Mouse (Mus musculus): ENCODE results near the gene Pak3. TPM values are rescaled to one million over a fixed set of nuclear protein-coding genes. Genes with fewer than 3 reads are reported as not detected.

The Pak3 gene
- polyA plus RNA-seq, 1 experiment, result 13.3 TPM

DNA sequence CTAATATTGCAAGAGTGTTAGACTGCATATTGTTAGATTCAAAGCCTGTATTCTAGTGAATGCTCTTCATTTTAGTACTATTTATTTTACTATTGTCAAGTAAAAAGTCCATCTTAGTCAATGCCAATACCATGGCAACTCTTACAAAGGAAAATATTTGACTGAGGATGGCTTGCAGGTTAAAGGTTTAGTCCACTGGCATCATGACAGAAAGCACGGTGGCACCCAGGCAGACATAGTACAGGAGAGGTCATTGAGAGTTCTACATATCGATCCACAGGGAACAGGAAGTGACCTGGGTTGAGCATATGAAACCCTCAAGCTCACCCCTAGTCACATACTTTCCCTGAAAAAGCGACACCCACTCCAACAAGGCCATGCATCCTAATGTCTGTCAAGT, 13.9 kb downstream of the Pak3 start:
- H3K27ac ChIP-seq (ENCODE audit: control insufficient read depth, insufficient read depth, low read depth, low read length), result no peak overlapping the region
- TF ChIP-seq POLR2A (IDR thresholded peaks at IDR 0.05; ENCODE audit: control insufficient read depth, low read depth, low read length), result no peak
- no peak for TF ChIP-seq CTCF (IDR thresholded peaks at IDR 0.05; ENCODE audit: control insufficient read depth, insufficient read depth, insufficient replicate concordance, low read depth, low read length)
- no peaks in the 10 kb centered on the region for H3K27me3 ChIP-seq (ENCODE audit: control insufficient read depth, insufficient read depth, low read length)

DNA sequence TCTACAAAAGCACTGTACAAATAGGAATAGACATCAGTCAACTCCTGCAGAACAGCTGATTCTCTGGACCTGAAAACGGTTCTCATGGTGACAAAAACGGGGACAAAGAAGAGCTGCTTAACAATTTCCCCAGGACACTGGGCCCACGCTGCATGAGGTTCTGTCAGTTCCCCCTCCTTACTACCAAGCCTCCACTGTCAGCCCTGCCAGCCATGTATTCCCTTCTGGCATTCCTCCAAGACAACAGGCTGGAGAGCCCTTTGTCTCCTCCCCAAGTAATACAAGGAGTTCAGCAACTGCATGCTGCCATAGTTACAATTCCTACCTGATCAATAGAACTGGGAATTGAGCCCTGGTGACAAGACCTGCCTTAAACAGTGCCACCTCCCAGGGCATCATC, 15.2 kb downstream of the Pak3 start:
- H3K27ac ChIP-seq (ENCODE audit: control insufficient read depth, insufficient read depth, low read depth, low read length), result no peak overlapping the region
- H3K4me3 ChIP-seq (ENCODE audit: control insufficient read depth, low read depth, low read length), result no peak overlapping the region
- no peaks in the 10 kb centered on the region for H3K4me1 ChIP-seq (ENCODE audit: control insufficient read depth, insufficient read depth, low read length)
- H3K27me3 ChIP-seq (ENCODE audit: control insufficient read depth, insufficient read depth, low read length), result no peaks in the 10 kb centered on the region
- no peak for TF ChIP-seq POLR2A (IDR thresholded peaks at IDR 0.05; ENCODE audit: control insufficient read depth, low read depth, low read length)
- no peak for TF ChIP-seq CTCF (IDR thresholded peaks at IDR 0.05; ENCODE audit: control insufficient read depth, insufficient read depth, insufficient replicate concordance, low read depth, low read length)
- H3K36me3 ChIP-seq (ENCODE audit: control insufficient read depth, insufficient read depth, low read length), result no peaks in the 10 kb centered on the region

More for the DNA sequence above, 13.9 kb downstream of the Pak3 start:
- H3K4me3 ChIP-seq (ENCODE audit: control insufficient read depth, low read depth, low read length), result no peak overlapping the region
- H3K36me3 ChIP-seq (ENCODE audit: control insufficient read depth, insufficient read depth, low read length), result no peaks in the 10 kb centered on the region
- H3K4me1 ChIP-seq (ENCODE audit: control insufficient read depth, insufficient read depth, low read length), result no peaks in the 10 kb centered on the region

DNA sequence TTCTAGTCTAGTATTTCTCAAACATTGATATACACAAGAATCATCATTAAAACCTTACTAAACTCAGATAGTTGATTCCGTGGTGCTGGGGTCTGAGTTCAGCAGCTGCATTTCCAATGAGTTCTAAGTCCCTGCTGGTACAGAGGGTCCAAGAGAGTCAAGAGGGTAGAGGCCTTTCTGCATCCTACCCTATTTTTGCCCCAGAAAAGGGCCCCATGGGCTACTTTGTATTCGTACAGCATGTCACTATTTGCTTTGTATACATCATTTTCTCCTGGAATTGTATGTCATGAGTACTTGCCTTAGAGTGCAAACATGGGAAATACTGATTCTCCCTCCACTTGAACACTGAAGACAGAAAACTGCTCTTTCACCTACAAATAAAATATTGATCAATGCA, 24.4 kb downstream of the Pak3 start:
- TF ChIP-seq CTCF (IDR thresholded peaks at IDR 0.05; ENCODE audit: control insufficient read depth, insufficient read depth, insufficient replicate concordance, low read depth, low read length), result no peak
- no peak for TF ChIP-seq POLR2A (IDR thresholded peaks at IDR 0.05; ENCODE audit: control insufficient read depth, low read depth, low read length)
- H3K27me3 ChIP-seq (ENCODE audit: control insufficient read depth, insufficient read depth, low read length), result no peaks in the 10 kb centered on the region
- no peak overlapping the region for H3K4me3 ChIP-seq (ENCODE audit: control insufficient read depth, low read depth, low read length)
- H3K27ac ChIP-seq (ENCODE audit: control insufficient read depth, insufficient read depth, low read depth, low read length), result no peak overlapping the region
- no peaks in the 10 kb centered on the region for H3K4me1 ChIP-seq (ENCODE audit: control insufficient read depth, insufficient read depth, low read length)
- no peaks in the 10 kb centered on the region for H3K36me3 ChIP-seq (ENCODE audit: control insufficient read depth, insufficient read depth, low read length)

DNA sequence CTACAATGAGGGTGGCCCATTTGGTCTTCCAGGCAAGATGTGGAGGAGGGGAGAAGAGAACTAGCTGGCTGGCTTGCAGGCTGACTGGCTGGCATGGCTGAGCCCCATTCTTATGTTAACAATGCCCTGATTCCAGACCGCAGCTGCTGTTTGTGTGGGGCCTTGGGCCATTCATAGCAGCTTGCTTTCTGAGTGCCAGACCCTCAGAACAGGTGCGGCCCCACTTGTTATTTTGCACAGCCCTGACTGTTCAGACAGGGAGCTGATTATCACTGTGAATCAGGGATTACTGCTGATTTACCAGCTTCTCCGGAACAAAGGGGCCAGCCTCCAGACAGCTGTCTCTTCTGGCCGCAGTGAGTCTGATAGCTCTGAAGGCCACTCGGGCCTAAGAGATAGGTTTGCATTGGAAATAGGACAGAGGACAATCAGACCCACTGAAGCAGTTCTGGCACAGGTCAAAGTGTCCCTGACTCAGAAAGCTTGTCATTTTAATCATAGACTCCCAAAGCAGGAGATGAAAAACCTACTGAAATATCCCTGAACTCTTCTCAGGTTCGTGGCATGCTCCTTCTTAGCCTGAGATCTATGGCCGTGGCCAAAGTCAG, 24.9 kb downstream of the Pak3 start:
- Histone ChIP-seq H3K4me3 (ENCODE audit: control insufficient read depth, low read depth, low read length) (no peak overlapping the region), H3K4me1 (ENCODE audit: control insufficient read depth, insufficient read depth, low read length) (no peaks in the 10 kb centered on the region), H3K27me3 (ENCODE audit: control insufficient read depth, insufficient read depth, low read length) (no peaks in the 10 kb centered on the region), H3K36me3 (ENCODE audit: control insufficient read depth, insufficient read depth, low read length) (no peaks in the 10 kb centered on the region), H3K27ac (ENCODE audit: control insufficient read depth, insufficient read depth, low read depth, low read length) (peak overlapping the region; percentile 37; the same call in 1 of the 2 replicates)
- TF ChIP-seq POLR2A (IDR thresholded peaks at IDR 0.05; ENCODE audit: control insufficient read depth, low read depth, low read length) (no peak), CTCF (IDR thresholded peaks at IDR 0.05; ENCODE audit: control insufficient read depth, insufficient read depth, insufficient replicate concordance, low read depth, low read length) (no peak)

DNA sequence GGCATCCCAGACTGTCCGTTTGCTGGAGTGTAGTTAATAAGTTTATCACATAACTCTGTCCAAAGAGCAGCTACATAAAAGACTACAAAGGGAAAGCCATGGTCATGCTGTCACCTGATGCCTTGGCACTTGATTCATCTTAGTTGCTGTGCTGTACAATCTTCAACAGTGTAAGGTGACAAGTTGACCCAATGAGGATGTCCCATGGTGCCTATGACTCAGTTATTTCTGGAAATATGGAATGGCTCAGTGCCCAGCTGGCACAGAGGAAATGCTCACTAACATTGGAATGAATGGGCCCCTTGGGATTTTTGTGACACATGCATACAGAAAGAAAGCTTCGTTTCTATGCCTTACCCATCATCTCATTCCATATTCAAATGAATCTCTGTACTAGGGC, 55.3 kb downstream of the Pak3 start:
- no peaks in the 10 kb centered on the region for H3K4me1 ChIP-seq (ENCODE audit: control insufficient read depth, insufficient read depth, low read length)
- H3K27me3 ChIP-seq (ENCODE audit: control insufficient read depth, insufficient read depth, low read length), result no peaks in the 10 kb centered on the region
- H3K27ac ChIP-seq (ENCODE audit: control insufficient read depth, insufficient read depth, low read depth, low read length), result no peak overlapping the region
- H3K4me3 ChIP-seq (ENCODE audit: control insufficient read depth, low read depth, low read length), result no peak overlapping the region
- TF ChIP-seq CTCF (IDR thresholded peaks at IDR 0.05; ENCODE audit: control insufficient read depth, insufficient read depth, insufficient replicate concordance, low read depth, low read length) (no peak), POLR2A (IDR thresholded peaks at IDR 0.05; ENCODE audit: control insufficient read depth, low read depth, low read length) (no peak)
- no peaks in the 10 kb centered on the region for H3K36me3 ChIP-seq (ENCODE audit: control insufficient read depth, insufficient read depth, low read length)

DNA sequence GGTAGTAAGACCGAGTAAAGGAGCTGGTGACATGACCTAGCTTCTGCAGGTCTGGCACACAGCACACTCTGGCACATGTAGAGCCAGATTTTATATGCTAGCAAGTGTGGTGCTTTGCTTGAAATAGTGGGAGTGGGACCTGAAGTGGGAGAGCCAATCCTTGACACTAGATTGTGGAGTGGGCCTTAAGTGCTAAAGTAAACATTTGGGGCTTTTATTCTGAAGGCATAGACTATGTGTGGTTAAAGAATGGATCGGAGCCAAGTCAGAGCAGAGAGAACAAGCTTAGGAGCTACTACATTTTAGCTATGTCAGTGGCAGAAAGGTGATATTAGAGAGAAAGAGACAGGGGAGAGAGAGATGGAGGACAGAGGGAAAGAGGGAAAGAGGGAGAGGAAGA, 61.5 kb downstream of the Pak3 start:
- Histone ChIP-seq H3K27ac (ENCODE audit: control insufficient read depth, insufficient read depth, low read depth, low read length) (no peak overlapping the region), H3K4me1 (ENCODE audit: control insufficient read depth, insufficient read depth, low read length) (no peaks in the 10 kb centered on the region), H3K36me3 (ENCODE audit: control insufficient read depth, insufficient read depth, low read length) (no peaks in the 10 kb centered on the region), H3K27me3 (ENCODE audit: control insufficient read depth, insufficient read depth, low read length) (no peaks in the 10 kb centered on the region), H3K4me3 (ENCODE audit: control insufficient read depth, low read depth, low read length) (no peak overlapping the region)
- TF ChIP-seq POLR2A (IDR thresholded peaks at IDR 0.05; ENCODE audit: control insufficient read depth, low read depth, low read length) (no peak), CTCF (IDR thresholded peaks at IDR 0.05; ENCODE audit: control insufficient read depth, insufficient read depth, insufficient replicate concordance, low read depth, low read length) (no peak)

DNA sequence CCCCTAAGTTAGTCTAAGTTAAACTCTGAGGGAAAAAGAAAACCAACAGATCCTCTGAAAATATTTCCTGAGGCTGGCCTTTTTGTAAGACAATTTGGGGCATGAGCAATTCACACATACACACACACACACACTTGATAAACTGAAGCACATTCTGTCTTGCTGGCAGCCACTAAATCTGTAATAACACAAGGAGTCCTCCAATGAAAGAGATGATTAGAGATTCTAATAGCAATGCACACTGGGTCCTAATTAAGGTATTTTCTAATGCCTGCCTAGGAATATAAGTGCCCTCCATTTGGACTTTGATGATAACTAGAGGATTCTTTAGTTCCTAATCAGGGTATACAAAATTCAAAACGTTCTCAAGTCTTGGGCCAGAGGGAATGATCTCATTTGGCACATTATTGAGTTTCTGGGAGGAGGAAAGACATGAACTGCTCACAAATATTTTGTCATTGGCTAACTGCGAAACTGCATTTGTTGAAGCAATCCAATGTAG, 62.1 kb downstream of the Pak3 start:
- H3K4me3 ChIP-seq (ENCODE audit: control insufficient read depth, low read depth, low read length), result no peak overlapping the region
- no peaks in the 10 kb centered on the region for H3K4me1 ChIP-seq (ENCODE audit: control insufficient read depth, insufficient read depth, low read length)
- H3K27me3 ChIP-seq (ENCODE audit: control insufficient read depth, insufficient read depth, low read length), result no peaks in the 10 kb centered on the region
- H3K36me3 ChIP-seq (ENCODE audit: control insufficient read depth, insufficient read depth, low read length), result no peaks in the 10 kb centered on the region
- TF ChIP-seq POLR2A (IDR thresholded peaks at IDR 0.05; ENCODE audit: control insufficient read depth, low read depth, low read length), result no peak
- TF ChIP-seq CTCF (IDR thresholded peaks at IDR 0.05; ENCODE audit: control insufficient read depth, insufficient read depth, insufficient replicate concordance, low read depth, low read length), result no peak
- peak overlapping the region; percentile 25; the same call in 1 of the 2 replicates for H3K27ac ChIP-seq (ENCODE audit: control insufficient read depth, insufficient read depth, low read depth, low read length)

All from testis, adult 2 months (tissue).